In the genomic region with DNA sequence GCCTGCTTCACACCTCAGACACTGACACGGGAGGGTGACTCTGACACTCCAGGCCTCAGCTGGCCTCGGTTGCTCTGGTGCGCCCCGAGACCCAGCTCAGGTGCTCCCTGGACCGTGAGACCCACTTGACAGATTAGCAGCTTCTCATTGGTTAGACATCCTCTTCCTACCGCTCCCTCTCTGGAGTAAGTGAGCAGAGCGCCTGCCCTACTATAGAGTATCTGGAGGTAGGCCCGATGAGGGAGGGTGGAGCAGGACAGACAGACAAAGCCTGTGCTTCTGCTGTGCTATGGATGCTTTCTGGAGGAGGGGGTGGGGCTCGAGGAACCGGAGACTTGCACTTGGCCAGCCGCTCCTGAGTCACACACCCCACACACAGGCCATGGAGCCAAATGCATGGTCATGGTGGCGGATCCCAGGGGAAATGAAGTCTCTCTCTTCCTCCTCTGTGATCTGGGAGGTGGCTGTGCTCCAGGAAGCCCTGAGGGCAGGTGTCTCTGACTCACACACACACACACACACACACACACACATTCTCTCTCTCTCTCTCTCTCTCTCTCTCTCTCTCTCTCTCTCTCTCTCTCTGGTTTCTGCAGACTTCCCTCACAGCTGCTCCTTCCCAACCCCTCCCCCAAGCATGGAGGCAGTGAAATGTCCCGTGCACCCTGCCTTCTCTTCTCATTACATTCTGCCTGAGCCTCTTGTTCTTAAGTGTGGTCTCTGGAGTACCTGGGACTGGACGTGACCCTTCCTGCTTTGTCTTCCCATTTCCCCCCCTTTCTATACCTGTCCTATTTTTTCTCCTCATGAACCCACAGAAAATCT, we compare ENCODE assay signal across 10 mouse cellular contexts. TPM values are rescaled to one million over a fixed set of nuclear protein-coding genes. Genes with fewer than 3 reads are reported as not detected.
DNase-seq lines count a peak whose midpoint lies in the region; ATAC-seq and TF ChIP-seq lines count a peak whose summit lies in the region.
"Had no signal": no experiment of that assay in that cellular context is flagged by ENCODE, and none has a peak within 500 bp of the region (broad histone marks: within the 10 kb centered on the region; RNA-seq: fewer than 3 reads in every experiment).

No protein-coding gene starts in this region.

- DNase-seq in hindbrain, embryonic 10.5 days (ENCODE audit: low spot score): no peak
- DNase-seq in CH12.LX (ENCODE audit: extremely low read depth): peak; percentile 49
- peak; percentile 44 to 70 for DNase-seq in gastrocnemius, adult 8-10 months (ENCODE audit: low spot score in 2 of 2)
- no peak for DNase-seq in layer of hippocampus, postnatal 14 days (ENCODE audit: low spot score in 2 of 2)
- no peak for DNase-seq in cerebellum, adult 2 months
- DNase-seq in adrenal gland, postnatal 4 days (ENCODE audit: low spot score in 2 of 2): no peak

- H3K9ac ChIP-seq in hindbrain, embryonic 16.5 days (ENCODE audit: low read depth, low read length): no peak overlapping the region
- H3K9ac ChIP-seq in CH12.LX (ENCODE audit: insufficient read depth, low read depth): no peak overlapping the region
- H3K9ac ChIP-seq in kidney, embryonic 16.5 days (replicated peaks; ENCODE audit: low read length): no peak overlapping the region
- H3K9ac ChIP-seq: stomach, embryonic 15.5 days had no signal

- no peak for TF ChIP-seq POLR2A in CH12.LX (IDR thresholded peaks at IDR 0.05; ENCODE audit: low read depth, low read length)
- no peak for TF ChIP-seq POLR2A in cerebellum, adult 2 months (IDR thresholded peaks at IDR 0.05; ENCODE audit: borderline replicate concordance, insufficient read depth, low read length)

- ATAC-seq in hindbrain, embryonic 16.5 days: no peak
- ATAC-seq in kidney, embryonic 16.5 days (ENCODE audit: low FRiP score, low TSS enrichment): peak; percentile 54

- no peak for TF ChIP-seq CTCF in CH12.LX (conservative IDR thresholded peaks at IDR 0.05 in 1 of 2, IDR thresholded peaks at IDR 0.05 in 1 of 2; ENCODE audit: low read depth in 2 of 2, low read length in 2 of 2)
- TF ChIP-seq CTCF in cerebellum, adult 2 months (IDR thresholded peaks at IDR 0.05; ENCODE audit: borderline replicate concordance, insufficient read depth, low read depth, low read length): no peak

- TF ChIP-seq RAD21 in CH12.LX (IDR thresholded peaks at IDR 0.05; ENCODE audit: low read depth, low read length): no peak

- no peaks in the 10 kb centered on the region for H3K36me3 ChIP-seq in hindbrain, embryonic 10.5 days
- no peaks in the 10 kb centered on the region for H3K36me3 ChIP-seq in hindbrain, embryonic 16.5 days (ENCODE audit: control insufficient read depth, insufficient read depth, low read length)
- H3K36me3 ChIP-seq in CH12.LX (replicated peaks in 1 of 2; ENCODE audit: control insufficient read depth in 1 of 2, insufficient read depth in 1 of 2, low read length in 1 of 2): no peaks in the 10 kb centered on the region
- no peaks in the 10 kb centered on the region for H3K36me3 ChIP-seq in kidney, embryonic 16.5 days (ENCODE audit: insufficient read depth, low read length)
- H3K36me3 ChIP-seq: stomach, embryonic 15.5 days had no signal

- dilution Hi-C loops in CH12.LX (cut with MboI; ENCODE audit: extremely low pct_ligation_motif_present, extremely low pct_unique_long_range_greater_than_20kb, low sequenced_read_pairs): no loop called here

- no peaks in the 10 kb centered on the region for H3K9me3 ChIP-seq in hindbrain, embryonic 10.5 days
- no peaks in the 10 kb centered on the region for H3K9me3 ChIP-seq in hindbrain, embryonic 16.5 days (ENCODE audit: control insufficient read depth, low read length)
- H3K9me3 ChIP-seq in CH12.LX (replicated peaks; ENCODE audit: low read length): no peaks in the 10 kb centered on the region
- H3K9me3 ChIP-seq in kidney, embryonic 16.5 days (ENCODE audit: low read length): no peaks in the 10 kb centered on the region
- H3K9me3 ChIP-seq: stomach, embryonic 15.5 days had no signal

- in situ Hi-C loops in CH12.LX (cut with MboI; ENCODE audit: low pct_ligation_motif_present, low pct_unique_long_range_greater_than_20kb, low sequenced_read_pairs): loop anchor here (10.0 kb wide), 1 partner anchor 136 kb away; a partner anchor contains a TSS

- H3K4me2 ChIP-seq in hindbrain, embryonic 16.5 days (ENCODE audit: low read length): no peak overlapping the region
- no peak overlapping the region for H3K4me2 ChIP-seq in CH12.LX (ENCODE audit: insufficient read depth, low read depth, poor library complexity, severe bottlenecking)
- no peak overlapping the region for H3K4me2 ChIP-seq in kidney, embryonic 16.5 days (replicated peaks; ENCODE audit: low read depth, low read length)
- H3K4me2 ChIP-seq: stomach, embryonic 15.5 days had no signal

- H3K79me2 ChIP-seq in CH12.LX (replicated peaks; ENCODE audit: control insufficient read depth, extremely low read depth, insufficient read depth, poor library complexity, severe bottlenecking): no peaks in the 10 kb centered on the region

- H3K27ac ChIP-seq in hindbrain, embryonic 10.5 days: peak overlapping the region; percentile 57; the same call in 1 of the 2 replicates
- no peak overlapping the region for H3K27ac ChIP-seq in hindbrain, embryonic 16.5 days (ENCODE audit: low read depth, low read length)
- H3K27ac ChIP-seq in CH12.LX (ENCODE audit: insufficient read depth, low read depth): no peak overlapping the region
- H3K27ac ChIP-seq in kidney, embryonic 16.5 days (ENCODE audit: low read length): peak overlapping the region; percentile 40
- no peak overlapping the region for H3K27ac ChIP-seq in cerebellum, adult 2 months (ENCODE audit: insufficient read depth, low read length)
- H3K27ac ChIP-seq: stomach, embryonic 15.5 days had no signal

- no peak for TF ChIP-seq EP300 in CH12.LX (IDR thresholded peaks at IDR 0.05; ENCODE audit: low read length)

- H3K4me3 ChIP-seq in hindbrain, embryonic 10.5 days: no peak overlapping the region
- no peak overlapping the region for H3K4me3 ChIP-seq in hindbrain, embryonic 16.5 days (ENCODE audit: low read length)
- no peak overlapping the region for H3K4me3 ChIP-seq in CH12.LX (replicated peaks in 1 of 3; ENCODE audit: low read depth in 2 of 3, low read length in 2 of 3, poor library complexity in 1 of 3)
- H3K4me3 ChIP-seq in kidney, embryonic 16.5 days (ENCODE audit: low read length): no peak overlapping the region
- H3K4me3 ChIP-seq in cerebellum, adult 2 months (replicated peaks; ENCODE audit: insufficient read depth, low read depth, low read length): no peak overlapping the region
- H3K4me3 ChIP-seq: erythroblast, embryonic 14.5 days; stomach, embryonic 15.5 days had no signal

- WGBS in hindbrain, embryonic 10.5 days: 71% methylated on average over 14 of the region's 14 CpGs
- WGBS in hindbrain, embryonic 16.5 days: 66% methylated on average over 14 of the region's 14 CpGs
- WGBS in kidney, embryonic 16.5 days: 42% methylated on average over 14 of the region's 14 CpGs
- 58% methylated on average over 14 of the region's 14 CpGs for WGBS in cerebellum, adult 2 months

- H3K27me3 ChIP-seq in hindbrain, embryonic 10.5 days (ENCODE audit: insufficient read depth, poor library complexity, severe bottlenecking): peaks cover 3% of the 10 kb centered on the region; the same call in 1 of the 2 replicates
- H3K27me3 ChIP-seq in hindbrain, embryonic 16.5 days (replicated peaks; ENCODE audit: control insufficient read depth, insufficient read depth, low read length): no peaks in the 10 kb centered on the region
- peaks cover 35% of the 10 kb centered on the region for H3K27me3 ChIP-seq in CH12.LX (replicated peaks)
- no peaks in the 10 kb centered on the region for H3K27me3 ChIP-seq in kidney, embryonic 16.5 days (ENCODE audit: insufficient read depth, low read length)
- no peaks in the 10 kb centered on the region for H3K27me3 ChIP-seq in cerebellum, adult 2 months (ENCODE audit: control insufficient read depth, insufficient read depth, low read length)
- H3K27me3 ChIP-seq: stomach, embryonic 15.5 days had no signal

- peaks cover 17% of the 10 kb centered on the region for H3K4me1 ChIP-seq in hindbrain, embryonic 10.5 days (replicated peaks)
- no peaks in the 10 kb centered on the region for H3K4me1 ChIP-seq in hindbrain, embryonic 16.5 days (ENCODE audit: control insufficient read depth, insufficient read depth, low read depth, low read length)
- peaks cover 8 to 12% of the 10 kb centered on the region in 2 experiments; a peak in 3 of 4 replicates for H3K4me1 ChIP-seq in CH12.LX (ENCODE audit: control insufficient read depth in 1 of 2, insufficient read depth in 2 of 2)
- H3K4me1 ChIP-seq in kidney, embryonic 16.5 days (ENCODE audit: insufficient read depth, low read length): peaks cover 7% of the 10 kb centered on the region
- H3K4me1 ChIP-seq in cerebellum, adult 2 months (ENCODE audit: control insufficient read depth, insufficient read depth, low read length): no peaks in the 10 kb centered on the region
- H3K4me1 ChIP-seq: stomach, embryonic 15.5 days had no signal

TF ChIP-seq in CH12.LX, 34 proteins besides CTCF, POLR2A, EP300 and RAD21 (continues in another document):
- no peak for TF ChIP-seq CHD2 (IDR thresholded peaks at IDR 0.05; ENCODE audit: low read length)
- no peak for TF ChIP-seq BHLHE40 (IDR thresholded peaks at IDR 0.05; ENCODE audit: low read depth, low read length)
- TF ChIP-seq JUND (conservative IDR thresholded peaks at IDR 0.05; ENCODE audit: low read depth, low read length): no peak
- no peak for TF ChIP-seq USF1 (IDR thresholded peaks at IDR 0.05; ENCODE audit: low read depth, low read length)

RNA-seq across cellular contexts. Expression of a gene that starts 9.3 kb away (rescaled TPM):
- 1.4 TPM in 2 replicates for polyA plus RNA-seq in hindbrain, embryonic 10.5 days (2016; fragmentation: Nextera tagmentation; extraction: Ambion mirVana)
- polyA plus RNA-seq in hindbrain, embryonic 16.5 days (2015; fragmentation: Nextera tagmentation; extraction: Ambion mirVana): 0.49 and 0.75 TPM in 2 replicates
- total RNA-seq in CH12.LX (2012; rRNA removed): not detected in 2 replicates
- not detected in 2 replicates for total RNA-seq in CH12.LX (2014; rRNA removed)
- not detected in 2 replicates for polyA plus RNA-seq in CH12.LX (2012; ENCODE audit: insufficient read length, low read depth)
- total RNA-seq in gastrocnemius, adult 8-10 months (2022): not detected
- 1.9 and 2.7 TPM in 2 replicates for polyA plus RNA-seq in kidney, embryonic 16.5 days (2015; fragmentation: Nextera tagmentation; extraction: Ambion mirVana)
- total RNA-seq in layer of hippocampus, postnatal 14 days (2021): 1 to 10 TPM; 1.7 to 2.9 TPM
- 0.28 and 0.35 TPM in 2 replicates for polyA plus RNA-seq in cerebellum, adult 2 months (2012; rRNA removed)
- under 1 TPM; 0.42 to 0.48 TPM for total RNA-seq in adrenal gland, postnatal 4 days (2021)
- polyA plus RNA-seq: erythroblast, embryonic 14.5 days had no signal

RNA-seq across cellular contexts. Expression of a gene that starts 42.9 kb away (rescaled TPM):
- polyA plus RNA-seq in hindbrain, embryonic 10.5 days (2016; fragmentation: Nextera tagmentation; extraction: Ambion mirVana): 9.6 and 11.6 TPM in 2 replicates
- polyA plus RNA-seq in hindbrain, embryonic 16.5 days (2015; fragmentation: Nextera tagmentation; extraction: Ambion mirVana): 7.1 and 8.3 TPM in 2 replicates
- total RNA-seq in CH12.LX (2012; rRNA removed) (not detected in 2 replicates), CH12.LX (2014; rRNA removed) (not detected in 2 replicates)
- not detected in 2 replicates for polyA plus RNA-seq in CH12.LX (2012; ENCODE audit: insufficient read length, low read depth)
- total RNA-seq in gastrocnemius, adult 8-10 months (2022): 10 to 100 TPM; 63.4 to 89.3 (median 75.2) TPM
- polyA plus RNA-seq in kidney, embryonic 16.5 days (2015; fragmentation: Nextera tagmentation; extraction: Ambion mirVana): 2.3 and 3.7 TPM in 2 replicates
- 1 to 10 TPM; 6.9 to 8.2 TPM for total RNA-seq in layer of hippocampus, postnatal 14 days (2021)
- polyA plus RNA-seq in cerebellum, adult 2 months (2012; rRNA removed): 18.9 and 19.3 TPM in 2 replicates
- total RNA-seq in adrenal gland, postnatal 4 days (2021): 10 to 100 TPM; 19.7 to 26.9 TPM
- polyA plus RNA-seq: erythroblast, embryonic 14.5 days had no signal

Comparison
In these comparisons a context has a peak if more than half of its experiments do, and no peak if none do; other contexts are left out.
1. H3K27ac ChIP-seq: peak in hindbrain, embryonic 10.5 days (single experiment) and kidney, embryonic 16.5 days (single experiment); none in hindbrain, embryonic 16.5 days (single experiment), CH12.LX (single experiment) and cerebellum, adult 2 months (single experiment).
2. DNase-seq: peak in CH12.LX (single experiment) and gastrocnemius, adult 8-10 months (2 of 2); none in hindbrain, embryonic 10.5 days (single experiment), layer of hippocampus, postnatal 14 days (0 of 2), cerebellum, adult 2 months (0 of 2) and adrenal gland, postnatal 4 days (0 of 2).